Mouse (Mus musculus) G1E-ER4 (cell line): Measurements from ENCODE around the gene Lrrc75a. TPM values are rescaled to one million over a fixed set of nuclear protein-coding genes. Genes with fewer than 3 reads are reported as not detected.

Source experiments
- GATA1 ChIP-seq: IDR thresholded peaks from one replicate; pipeline ENCODE4 v1.8.0; 2012; ENCODE audit warnings: low read length, inconsistent platforms
- polyA plus RNA-seq: library from polyadenylated mRNA; stranded (reverse); fragments of >175 nt; gene quantifications from 2 replicates; pipeline ENCODE4 v1.2.3, GENCODE M21; 2012

Lrrc75a gene
- not detected in 2 replicates for polyA plus RNA-seq

DNA sequence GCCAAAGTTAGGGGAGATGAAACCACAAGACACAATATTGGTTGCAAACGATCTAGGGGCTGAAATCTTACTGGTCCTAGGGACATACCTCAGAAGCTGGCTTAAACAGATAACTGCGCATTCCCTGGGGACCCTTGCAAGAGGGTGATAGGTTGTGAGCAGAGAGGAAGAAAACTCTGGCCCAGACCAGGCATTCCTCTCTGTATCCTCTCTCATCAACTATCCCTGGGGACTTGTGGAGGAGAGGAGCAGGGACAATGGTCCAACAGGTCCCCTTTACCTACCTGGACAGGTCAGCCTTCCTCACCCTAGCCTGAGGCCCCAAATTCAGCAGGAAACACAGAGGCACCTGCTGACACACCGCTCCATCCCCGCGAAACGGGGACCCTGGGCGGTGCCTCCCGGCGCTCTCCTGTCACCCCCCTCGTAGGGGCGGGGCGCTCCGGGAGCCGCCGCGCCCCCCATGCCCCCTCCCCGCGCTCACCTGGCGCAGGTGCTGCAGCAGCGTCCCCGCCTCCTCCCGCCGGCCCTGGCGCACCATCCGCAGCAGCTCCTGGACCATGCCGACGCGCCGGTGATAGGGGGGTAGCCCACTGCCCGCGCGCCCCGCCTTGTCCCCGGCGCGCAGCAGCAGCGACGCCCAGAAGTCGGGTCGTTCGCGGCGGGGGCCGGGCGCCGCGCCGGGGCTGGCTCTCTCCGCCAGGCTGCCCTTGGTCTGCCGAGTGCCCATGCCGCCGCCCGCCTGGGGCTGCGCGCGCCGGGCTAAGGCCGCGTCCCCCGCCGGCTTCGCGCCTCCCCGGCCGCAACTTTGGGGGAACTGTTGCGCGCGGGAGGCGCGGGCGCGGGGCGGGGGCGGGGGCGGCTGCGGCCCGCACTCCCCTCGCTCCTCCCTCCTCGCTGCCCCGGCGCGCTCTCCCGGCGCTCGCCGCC lies at the start of gene Lrrc75a:
Gene Lrrc75a (minus strand): TSS at position 863 of the 930 bp plus-strand sequence.
- TF ChIP-seq GATA1: no peak

DNA sequence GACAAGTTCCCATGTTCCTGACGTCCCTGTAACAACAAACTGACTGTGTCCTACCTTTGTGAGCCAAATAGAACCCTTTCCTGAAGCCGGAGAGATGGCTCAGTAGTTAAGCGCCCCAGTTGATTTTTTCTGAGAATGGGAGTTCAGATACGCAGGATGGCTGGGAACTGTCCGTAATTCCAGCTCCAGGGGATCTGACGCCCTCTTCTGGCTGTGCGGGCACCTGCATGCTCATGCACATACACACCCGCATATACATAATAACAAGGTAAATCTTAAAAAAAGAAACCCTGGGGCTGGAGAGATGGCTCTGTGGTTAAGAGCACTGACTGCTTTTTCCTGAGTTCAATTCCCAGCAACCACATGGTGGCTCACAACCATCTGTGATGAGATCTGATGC lies 46.8 kb upstream of the Lrrc75a start:
- no peak for TF ChIP-seq GATA1

DNA sequence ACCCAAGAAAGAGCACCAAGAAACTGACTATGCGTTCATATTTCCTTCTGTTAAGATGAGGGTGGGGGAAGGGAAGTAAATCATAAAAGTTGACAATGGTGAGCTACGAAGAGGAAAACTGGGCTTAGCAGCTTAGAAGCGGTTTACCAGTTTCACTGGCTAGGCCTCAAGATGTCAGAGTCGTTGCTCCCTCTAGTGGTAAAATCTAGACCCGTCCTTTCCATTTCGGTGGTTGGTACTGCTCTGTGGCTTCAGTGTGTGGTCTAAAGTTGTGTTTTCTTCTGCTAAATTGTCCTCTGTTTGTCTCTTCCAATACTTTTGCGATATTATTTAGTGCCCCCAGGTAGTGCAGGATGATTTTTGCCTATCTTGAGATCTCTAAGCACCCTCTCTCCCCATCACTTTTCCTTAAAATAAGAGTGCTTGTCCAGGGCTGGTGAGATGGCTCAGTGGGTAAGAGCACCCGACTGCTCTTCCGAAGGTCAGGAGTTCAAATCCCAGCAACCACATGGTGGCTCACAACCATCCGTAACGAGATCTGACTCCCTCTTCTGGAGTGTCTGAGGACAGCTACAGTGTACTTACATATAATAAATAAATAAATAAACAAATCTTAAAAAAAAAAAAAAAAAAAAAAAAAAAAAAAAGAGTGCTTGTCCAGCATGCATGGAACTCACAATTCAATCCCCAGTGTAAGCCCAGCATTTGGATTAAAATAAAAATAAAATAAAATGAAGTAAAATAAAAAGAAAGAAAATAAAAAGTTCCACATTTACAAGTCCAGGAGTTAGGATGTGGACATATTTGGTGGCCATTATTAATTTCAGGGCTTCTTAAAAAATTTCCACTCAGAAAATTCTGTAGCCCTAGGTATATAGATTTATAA lies 45.2 kb upstream of the Lrrc75a start:
- TF ChIP-seq GATA1: no peak

DNA sequence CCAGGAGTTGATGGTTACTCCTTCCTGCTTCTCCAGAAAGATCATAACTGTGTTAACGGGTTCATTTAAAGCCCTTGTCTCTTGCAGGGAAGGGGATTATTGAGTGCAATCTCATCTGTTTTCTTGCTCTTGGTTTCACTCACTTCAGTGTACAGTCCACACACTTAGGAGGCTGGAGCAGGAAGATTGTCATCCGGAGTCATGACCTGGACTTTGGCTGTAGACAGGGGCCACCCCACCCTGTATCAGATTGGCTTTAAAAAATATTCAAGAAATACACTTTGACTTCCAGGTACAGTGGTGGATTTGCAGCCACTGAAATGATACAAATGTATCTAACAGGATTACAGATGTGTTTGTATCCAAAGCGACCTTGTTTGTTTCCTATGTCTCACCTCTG lies 43.3 kb upstream of the Lrrc75a start:
- TF ChIP-seq GATA1: no peak

DNA sequence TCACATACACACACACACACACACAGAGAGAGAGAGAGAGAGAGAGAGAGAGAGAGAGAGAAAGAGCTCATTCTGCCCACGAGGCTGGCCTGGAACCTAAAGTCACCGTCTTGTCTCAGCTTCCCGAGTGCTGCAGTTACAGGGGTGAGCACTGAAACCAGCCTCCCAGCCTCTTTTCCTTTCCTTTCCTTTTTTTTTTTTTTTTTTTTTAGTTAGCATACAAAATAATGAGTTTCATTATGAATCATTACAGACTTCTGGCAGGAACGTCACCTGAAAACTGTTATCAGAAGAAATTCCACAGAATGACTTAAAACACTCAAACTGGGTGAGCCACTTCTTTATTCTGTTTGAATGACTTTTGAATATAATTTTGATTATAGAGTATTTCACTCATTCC lies 31.6 kb upstream of the Lrrc75a start:
- no peak for TF ChIP-seq GATA1

DNA sequence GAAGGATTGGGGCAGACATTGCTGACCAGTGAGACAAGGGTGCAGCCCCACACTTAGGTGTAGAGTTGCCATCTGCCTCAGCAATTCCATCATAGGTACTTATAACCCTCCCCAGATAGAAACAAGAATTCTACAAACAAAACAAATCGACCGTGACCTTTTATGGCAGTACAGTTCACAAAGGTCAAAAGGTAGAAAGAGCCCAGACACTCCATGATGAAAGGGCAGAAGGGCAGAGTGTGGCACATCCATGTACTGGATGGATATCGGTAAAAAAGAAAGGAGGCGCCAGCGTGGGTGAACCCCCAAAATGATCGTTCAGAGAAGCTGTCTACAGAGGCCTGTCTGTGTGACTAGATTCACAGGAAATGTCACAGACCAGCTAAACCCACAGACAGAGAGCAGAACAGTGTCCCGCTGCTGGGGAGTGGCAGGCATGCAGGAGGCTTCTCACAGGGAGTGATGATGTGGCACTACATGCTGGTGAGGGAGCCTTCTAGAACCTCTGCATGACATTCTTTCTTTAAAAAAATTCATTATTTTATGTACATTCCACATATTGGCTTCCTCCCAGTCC lies 30.5 kb upstream of the Lrrc75a start:
- no peak for TF ChIP-seq GATA1

DNA sequence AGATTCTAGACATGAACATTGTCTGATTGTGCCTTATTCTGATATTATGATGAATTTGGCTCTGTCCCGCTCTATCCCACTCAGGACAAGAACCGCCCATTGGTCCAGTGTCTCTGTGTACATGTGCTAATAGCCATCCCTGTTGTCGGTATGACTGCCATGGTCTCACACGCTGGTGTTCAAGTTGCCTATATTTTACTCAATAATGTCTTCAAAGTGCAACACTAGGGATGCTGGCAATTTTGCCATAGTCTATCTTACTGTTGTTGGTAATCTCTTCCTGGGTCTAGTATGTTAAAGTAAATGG lies 27.9 kb upstream of the Lrrc75a start:
- no peak for TF ChIP-seq GATA1

DNA sequence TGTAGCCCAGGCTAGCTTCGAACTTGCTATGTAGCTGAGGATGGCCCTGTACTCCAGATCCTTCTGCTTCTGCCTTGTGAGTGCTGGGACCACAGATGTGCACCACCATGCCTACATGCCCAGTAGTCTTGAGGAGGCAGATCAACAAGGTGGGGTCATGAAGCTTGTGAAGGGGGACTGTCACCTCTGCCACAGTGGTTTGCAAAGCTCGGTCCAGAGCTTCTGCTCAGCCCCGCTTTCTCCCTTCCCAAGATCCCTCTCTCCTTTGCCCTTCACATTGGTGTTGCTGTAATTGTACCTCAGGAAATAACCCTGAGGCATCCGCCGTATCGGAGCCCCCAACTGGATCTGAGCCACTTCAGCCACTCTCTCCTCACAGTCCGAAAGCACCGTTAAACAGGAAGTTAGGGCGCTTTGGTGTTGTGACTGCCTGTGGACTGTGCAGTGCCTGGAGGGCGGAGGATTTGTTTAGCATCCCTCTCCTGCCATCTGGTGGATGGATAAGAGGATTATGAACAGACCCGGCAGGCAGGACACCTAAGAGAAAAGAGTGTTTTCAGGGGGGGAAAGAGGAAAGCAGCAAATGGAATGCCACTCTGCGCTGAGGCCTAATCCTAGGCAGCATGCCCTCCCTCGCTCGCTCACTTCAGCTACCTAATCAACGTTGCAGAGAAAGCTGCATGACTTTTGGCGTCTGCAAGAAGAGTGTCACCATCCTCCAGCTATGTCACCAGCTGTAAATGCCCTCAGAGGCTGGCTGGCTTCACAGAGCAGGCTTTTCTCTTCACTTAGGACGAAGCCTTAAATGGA lies 27.4 kb upstream of the Lrrc75a start:
- TF ChIP-seq GATA1: no peak

DNA sequence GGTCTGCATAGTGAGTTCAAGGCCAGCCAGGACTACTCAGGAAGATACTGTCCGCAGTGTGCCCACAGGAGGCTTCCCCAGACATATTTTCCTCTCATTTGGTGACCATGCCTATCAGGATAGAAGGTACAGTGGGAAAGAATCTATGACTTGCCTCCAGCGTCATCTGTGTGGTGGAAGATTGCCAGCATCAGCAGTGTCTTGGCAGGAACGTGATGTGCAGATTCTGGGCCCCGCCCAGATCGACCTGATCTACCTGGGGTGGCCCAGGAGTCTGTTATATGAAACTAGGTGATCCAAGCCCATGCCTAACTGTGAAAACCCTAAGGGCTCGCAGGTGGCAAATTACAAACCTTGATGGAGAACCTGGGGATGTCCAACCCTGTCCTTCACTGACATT lies 21.7 kb upstream of the Lrrc75a start:
- TF ChIP-seq GATA1: no peak

DNA sequence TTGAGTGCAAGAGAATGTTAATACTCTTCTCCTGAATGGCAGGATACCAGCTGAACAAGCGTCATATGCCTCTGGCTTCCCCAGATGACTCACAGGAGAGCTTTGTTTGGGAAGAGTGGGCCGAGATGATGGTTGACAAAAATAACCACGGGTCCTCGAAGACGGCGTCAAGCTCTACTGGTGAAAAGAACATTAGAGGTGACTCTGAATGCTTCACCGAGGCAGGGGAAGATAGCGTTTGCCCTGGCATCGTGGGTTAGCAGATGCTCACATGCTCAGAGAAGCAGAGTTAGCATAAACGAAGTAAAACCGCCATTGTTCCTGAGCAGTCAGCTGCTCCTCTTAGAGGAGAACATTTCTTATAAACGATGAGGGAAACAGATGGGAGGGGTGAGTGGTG lies 21.1 kb upstream of the Lrrc75a start:
- no peak for TF ChIP-seq GATA1

DNA sequence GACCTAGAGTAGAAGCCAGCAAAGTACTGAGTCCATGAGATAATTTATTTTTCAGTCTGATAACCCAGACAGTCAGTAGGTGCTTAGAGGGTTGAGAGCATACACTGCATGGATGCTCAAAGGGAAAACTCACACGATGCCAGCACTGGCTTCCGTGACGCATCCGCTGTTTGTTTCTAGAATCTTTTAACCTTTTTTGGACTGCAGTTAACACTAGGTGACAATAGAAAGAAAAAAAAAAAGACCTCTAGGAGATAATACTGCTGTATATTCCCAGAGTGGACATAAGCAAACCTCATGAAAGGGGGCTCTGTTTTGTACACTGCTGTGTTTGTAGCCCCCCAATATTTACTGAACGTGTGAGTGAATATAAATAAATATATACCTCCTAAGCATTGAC lies 20.7 kb upstream of the Lrrc75a start:
- no peak for TF ChIP-seq GATA1

DNA sequence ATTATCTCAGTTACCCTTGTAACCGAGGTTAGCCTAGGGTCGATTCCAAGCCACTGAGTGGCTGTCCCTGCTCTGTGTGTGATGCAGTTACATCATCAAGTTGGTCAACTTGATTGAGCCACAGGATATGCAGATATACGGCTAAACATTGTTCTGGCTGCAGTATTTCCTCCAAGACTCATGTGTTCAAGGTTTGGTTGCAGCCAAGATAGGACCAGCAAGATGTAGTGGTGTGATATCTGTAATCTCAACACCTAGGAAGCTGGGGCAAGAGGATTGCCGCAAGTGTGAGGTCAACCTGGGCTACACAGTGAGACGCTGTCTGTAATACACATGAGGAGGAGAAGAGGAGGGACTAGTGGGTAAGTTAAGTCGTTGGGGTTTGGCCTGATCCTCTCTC lies 15.9 kb upstream of the Lrrc75a start:
- TF ChIP-seq GATA1: no peak

DNA sequence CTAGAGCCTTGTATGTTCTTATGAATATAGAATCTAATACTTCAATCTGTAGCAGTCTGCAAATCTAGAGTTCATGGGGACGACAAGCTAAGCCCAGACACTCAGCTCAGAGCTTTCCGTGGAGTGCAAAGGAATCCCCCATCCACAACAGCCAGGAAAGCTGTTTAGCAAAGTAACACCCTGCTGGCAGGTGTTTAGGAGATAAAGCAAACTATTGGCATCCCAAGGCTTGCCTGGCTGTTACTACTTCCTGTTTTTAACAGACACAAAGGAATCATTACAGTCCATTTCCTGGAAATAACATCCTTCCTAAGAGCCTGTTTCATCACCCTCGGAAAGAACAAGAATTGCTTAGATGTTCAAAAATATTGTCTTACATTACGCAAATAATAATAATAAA lies 12.6 kb upstream of the Lrrc75a start:
- TF ChIP-seq GATA1: no peak

DNA sequence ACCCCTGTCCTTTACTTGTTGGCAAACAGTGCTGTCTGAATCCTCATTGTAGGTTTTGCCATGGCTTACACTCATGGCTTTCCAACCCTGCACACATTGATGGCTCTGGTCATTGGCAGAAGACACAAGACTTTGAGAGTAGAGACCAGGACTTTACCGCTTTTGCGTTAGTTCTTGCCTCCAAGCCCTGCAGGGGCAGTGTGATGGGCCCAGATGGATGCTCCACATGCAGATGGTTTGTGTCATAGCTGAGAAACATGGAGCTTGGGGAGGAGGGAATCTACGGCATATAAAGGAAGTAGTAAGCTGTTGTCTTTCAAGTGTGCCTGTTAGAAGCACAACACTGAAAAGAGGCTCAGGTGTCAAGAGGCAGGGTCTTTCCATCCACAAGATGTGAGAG lies 3.8 kb upstream of the Lrrc75a start:
- no peak for TF ChIP-seq GATA1

DNA sequence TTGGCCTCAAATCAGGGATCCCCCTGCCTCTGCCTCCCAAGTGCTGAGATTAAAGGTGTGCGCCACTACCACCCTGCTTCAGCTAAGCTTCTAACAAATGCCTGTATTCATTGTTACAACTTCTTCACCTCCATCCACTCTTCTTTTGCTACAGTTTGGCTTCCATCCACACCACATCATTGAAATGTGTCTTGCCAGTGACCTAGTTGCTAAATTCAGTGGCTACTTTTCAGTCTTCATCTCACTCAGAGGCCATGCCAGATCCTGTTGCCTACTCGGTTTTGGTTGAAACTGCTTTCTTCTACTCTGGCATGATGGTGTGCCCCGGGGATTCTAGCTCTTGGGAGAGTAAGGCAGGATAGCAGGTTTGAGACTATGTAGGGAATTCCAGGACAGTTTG lies 3.2 kb upstream of the Lrrc75a start:
- TF ChIP-seq GATA1: no peak
